Comparison of ENCODE assay signal across 8 mouse cellular contexts in the genomic region with DNA sequence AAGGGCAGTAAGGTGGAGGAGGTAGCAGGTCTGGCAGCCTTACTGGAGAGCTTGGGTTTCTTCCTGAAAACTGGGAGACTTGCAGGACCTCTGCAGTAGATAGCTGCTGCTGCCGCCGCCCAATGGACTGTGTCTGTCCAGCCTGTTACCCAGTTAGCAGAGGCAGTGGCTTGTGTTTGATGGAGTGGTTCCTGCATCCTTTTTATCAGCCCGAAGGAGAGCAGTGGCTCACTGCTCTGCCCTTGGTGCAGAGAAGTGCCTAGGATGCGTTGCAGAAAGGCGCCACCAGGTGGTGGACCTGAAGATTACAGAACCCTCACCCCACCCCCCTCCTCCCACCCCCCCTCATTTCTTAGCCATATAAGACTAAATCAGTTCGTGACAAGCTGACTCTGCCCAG. TPM values are rescaled to one million over a fixed set of nuclear protein-coding genes. Genes with fewer than 3 reads are reported as not detected.
DNase-seq lines count a peak whose midpoint lies in the region.

No protein-coding gene starts in this region.

- intact Hi-C loops in heart, postnatal 36 days (cut with DNase I), result loop anchor here (1.0 to 5.0 kb wide), 2 partner anchors 28 to 148 kb away; a partner anchor contains a TSS

- DNase-seq in layer of hippocampus, adult 9-11 months, result peak; percentile 44
- DNase-seq in layer of hippocampus, adult 9-10 months (ENCODE audit: low spot score), result no peak
- DNase-seq in MN1 (ENCODE audit: low spot score), result peak; percentile 53
- DNase-seq in cerebellum, postnatal 14 days, result peak; percentile 70 to 82
- peak; percentile 71 to 74 for DNase-seq in heart, postnatal 36 days
- DNase-seq in lung, postnatal 10 days, result peak; percentile 76
- peak; percentile 30 to 58 for DNase-seq in spleen, postnatal 14 days (ENCODE audit: low spot score in 2 of 2)
- no peak for DNase-seq in right cerebral cortex, postnatal 36 days (ENCODE audit: low spot score in 2 of 2)

RNA-seq across cellular contexts. Expression of a gene that starts 10.2 kb away (rescaled TPM):
- 10 to 100 TPM; 33.6 to 41.5 TPM for total RNA-seq in heart, postnatal 36 days (2021)

RNA-seq across cellular contexts. Expression of a gene that starts 17.5 kb away (rescaled TPM):
- 10 to 100 TPM; 14.5 to 16.4 TPM for total RNA-seq in heart, postnatal 36 days (2021)

RNA-seq across cellular contexts. Expression of a gene that starts 33.6 kb away (rescaled TPM):
- 10 to 100 TPM; 15.7 to 16.2 TPM for total RNA-seq in heart, postnatal 36 days (2021)

RNA-seq across cellular contexts. Expression of a gene that starts 49.3 kb away (rescaled TPM):
- total RNA-seq in heart, postnatal 36 days (2021), result 1 to 10 TPM; 2.4 to 3.6 TPM

RNA-seq across cellular contexts. Expression of a gene that starts 55.6 kb away (rescaled TPM):
- 1 to 10 TPM; 2.5 to 2.7 TPM for total RNA-seq in heart, postnatal 36 days (2021)

Comparison
In these comparisons a context has a peak if more than half of its experiments do, and no peak if none do; other contexts are left out.
1. DNase-seq: peak in layer of hippocampus, adult 9-11 months (single experiment), MN1 (single experiment), cerebellum, postnatal 14 days (2 of 2), heart, postnatal 36 days (2 of 2), lung, postnatal 10 days (single experiment) and spleen, postnatal 14 days (2 of 2); none in layer of hippocampus, adult 9-10 months (single experiment) and right cerebral cortex, postnatal 36 days (0 of 2).